8 mouse cellular contexts compared by ENCODE assay signal in genomic region chr16:10834911-10835587, GRCm38 (mm10). TPM values are rescaled to one million over a fixed set of nuclear protein-coding genes. Genes with fewer than 3 reads are reported as not detected.
DNase-seq lines count a peak whose midpoint lies in the region; ATAC-seq and TF ChIP-seq lines count a peak whose summit lies in the region.

TSS of gene Rmi2 (plus strand) at chr16:10835059.

- H3K9me3 ChIP-seq in ES-E14 (ENCODE audit: control insufficient read depth, insufficient read depth, low read depth, low read length), result no peaks in the 10 kb centered on the region
- H3K9me3 ChIP-seq in forebrain, embryonic 15.5 days, result no peaks in the 10 kb centered on the region
- no peaks in the 10 kb centered on the region for H3K9me3 ChIP-seq in neural tube, embryonic 14.5 days (ENCODE audit: control insufficient read depth, low read length)

- under 1% methylated on average over 64 of the region's 69 CpGs for WGBS in forebrain, embryonic 15.5 days
- under 1% methylated on average over 48 of the region's 69 CpGs for WGBS in neural tube, embryonic 14.5 days

- H3K4me1 ChIP-seq in ES-E14 (ENCODE audit: control insufficient read depth in 2 of 2, insufficient read depth in 2 of 2, low read length in 2 of 2, poor library complexity in 1 of 2), result peaks cover 2 to 4% of the 10 kb centered on the region in 2 experiments; a peak in 2 of 4 replicates
- H3K4me1 ChIP-seq in forebrain, embryonic 15.5 days, result peaks cover 11% of the 10 kb centered on the region
- H3K4me1 ChIP-seq in neural tube, embryonic 14.5 days (ENCODE audit: control insufficient read depth, insufficient read depth, low read length), result no peaks in the 10 kb centered on the region
- H3K4me1 ChIP-seq in testis, adult 2 months (ENCODE audit: control insufficient read depth, insufficient read depth, low read length), result peaks cover 5% of the 10 kb centered on the region; the same call in 1 of the 2 replicates

- H3K4me3 ChIP-seq in ES-E14 (ENCODE audit: insufficient read depth in 1 of 2, low read depth in 1 of 2, low read length in 2 of 2, poor library complexity in 1 of 2, severe bottlenecking in 1 of 2), result peak within 1 kb of the TSS; percentile 65 to 95
- H3K4me3 ChIP-seq in forebrain, embryonic 15.5 days, result peak within 1 kb of the TSS; percentile 83
- H3K4me3 ChIP-seq in neural tube, embryonic 14.5 days (ENCODE audit: low read depth, low read length), result peak within 1 kb of the TSS; percentile 68
- H3K4me3 ChIP-seq in testis, adult 2 months (ENCODE audit: control insufficient read depth, low read depth, low read length), result peak within 1 kb of the TSS; percentile 79

- peaks cover 4% of the 10 kb centered on the region; the same call in 1 of the 2 replicates for H3K27me3 ChIP-seq in forebrain, embryonic 15.5 days
- H3K27me3 ChIP-seq in neural tube, embryonic 14.5 days (ENCODE audit: control insufficient read depth, insufficient read depth, low read length), result no peaks in the 10 kb centered on the region
- no peaks in the 10 kb centered on the region for H3K27me3 ChIP-seq in testis, adult 2 months (ENCODE audit: control insufficient read depth, insufficient read depth, low read length)

- peak within 1 kb of the TSS; percentile 90 for H3K27ac ChIP-seq in ES-E14 (ENCODE audit: insufficient read depth, low read depth, low read length, poor library complexity, severe bottlenecking)
- no peak within 1 kb of the TSS for H3K27ac ChIP-seq in forebrain, embryonic 15.5 days (replicated peaks)
- H3K27ac ChIP-seq in neural tube, embryonic 14.5 days (ENCODE audit: low read depth, low read length), result no peak within 1 kb of the TSS
- peak within 1 kb of the TSS; percentile 74 for H3K27ac ChIP-seq in testis, adult 2 months (ENCODE audit: control insufficient read depth, insufficient read depth, low read depth, low read length)

- intact Hi-C loops in heart, postnatal 25 days (cut with DNase I), result no loop called here

- in situ Hi-C loops in ES-E14 (cut with MboI; ENCODE audit: low sequenced_read_pairs in 2 of 2, unreplicated experiment in 2 of 2), result no loop called here

- peak; percentile 97 for ATAC-seq in forebrain, embryonic 15.5 days (replicated peaks)
- ATAC-seq in neural tube, embryonic 14.5 days (ENCODE audit: low read depth), result peak; percentile 96

- DNase-seq in ES-E14 (ENCODE audit: low read depth, low spot score), result peak; percentile 69
- DNase-seq in cerebellum, adult 11 months, result peak; percentile 84
- peak; percentile 76 for DNase-seq in heart, postnatal 25 days (ENCODE audit: low spot score)
- DNase-seq in layer of hippocampus, adult 18-20 months (ENCODE audit: low spot score in 2 of 2), result peak; percentile 71 to 82
- peak; percentile 87 for DNase-seq in lung, adult 18-20 months

- peak within 1 kb of the TSS; percentile 77 for H3K4me2 ChIP-seq in forebrain, embryonic 15.5 days (replicated peaks)
- peak within 1 kb of the TSS; percentile 95 for H3K4me2 ChIP-seq in neural tube, embryonic 14.5 days (ENCODE audit: low read depth, low read length)

- TF ChIP-seq CTCF in testis, adult 2 months (IDR thresholded peaks at IDR 0.05; ENCODE audit: control insufficient read depth, insufficient read depth, insufficient replicate concordance, low read depth, low read length), result no peak

- H3K36me3 ChIP-seq in ES-E14 (ENCODE audit: control insufficient read depth, insufficient read depth, low read length, poor library complexity, severe bottlenecking), result no peaks in the 10 kb centered on the region
- H3K36me3 ChIP-seq in forebrain, embryonic 15.5 days, result no peaks in the 10 kb centered on the region
- H3K36me3 ChIP-seq in neural tube, embryonic 14.5 days (ENCODE audit: control insufficient read depth, insufficient read depth, low read length), result no peaks in the 10 kb centered on the region
- no peaks in the 10 kb centered on the region for H3K36me3 ChIP-seq in testis, adult 2 months (ENCODE audit: control insufficient read depth, insufficient read depth, low read length)

- H3K9ac ChIP-seq in ES-E14 (ENCODE audit: insufficient read depth, low read depth, low read length, poor library complexity, severe bottlenecking), result peak within 1 kb of the TSS; percentile 95
- peak within 1 kb of the TSS; percentile 52 for H3K9ac ChIP-seq in forebrain, embryonic 15.5 days (replicated peaks)
- peak within 1 kb of the TSS; percentile 37; the same call in 1 of the 2 replicates for H3K9ac ChIP-seq in neural tube, embryonic 14.5 days (replicated peaks; ENCODE audit: low read depth, low read length)

- peak; percentile 59; the same call in 1 of the 2 replicates for TF ChIP-seq POLR2A in testis, adult 2 months (IDR thresholded peaks at IDR 0.05; ENCODE audit: control insufficient read depth, low read depth, low read length)

TF ChIP-seq in ES-E14, 5 proteins besides CTCF, POLR2A, EP300 and RAD21:
- TF ChIP-seq MAFK (IDR thresholded peaks at IDR 0.05; ENCODE audit: insufficient read depth, low read depth, low read length) (no peak), ZNF384 (IDR thresholded peaks at IDR 0.05; ENCODE audit: low read depth, low read length) (no peak), ZC3H11A (IDR thresholded peaks at IDR 0.05; ENCODE audit: borderline replicate concordance, low read depth, low read length) (no peak), HCFC1 (IDR thresholded peaks at IDR 0.05; ENCODE audit: borderline replicate concordance, insufficient read depth, low read length) (no peak; the same call in 1 of the 2 replicates), CHD2 (IDR thresholded peaks at IDR 0.05; ENCODE audit: low read depth, low read length) (no peak)

RNA-seq across cellular contexts. Expression of gene Rmi2, which starts in this region (rescaled TPM):
- 2.9 and 3.3 TPM in 2 replicates for total RNA-seq in ES-E14 (2012; rRNA removed)
- 0.94 and 1.5 TPM in 2 replicates for polyA plus RNA-seq in forebrain, embryonic 15.5 days (2015; fragmentation: Nextera tagmentation; extraction: Ambion mirVana)
- total RNA-seq in heart, postnatal 25 days (2021), result under 1 TPM; 0.56 to 0.62 TPM
- total RNA-seq in layer of hippocampus, adult 18-20 months (2021), result not detected
- polyA plus RNA-seq in neural tube, embryonic 14.5 days (2014; fragmentation: Nextera tagmentation; extraction: Ambion mirVana), result 0.31 and 0.44 TPM in 2 replicates
- polyA plus RNA-seq in testis, adult 2 months (2012; rRNA removed), result 1.5 and 1.7 TPM in 2 replicates

Comparison
In these comparisons a context has a peak if more than half of its experiments do, and no peak if none do; other contexts are left out.
1. Peak in DNase-seq in heart, postnatal 25 days; RNA of the gene not detected or under 1 TPM.
2. Peak in DNase-seq in layer of hippocampus, adult 18-20 months; RNA of the gene not detected or under 1 TPM.
3. Peak in ATAC-seq, H3K4me3 ChIP-seq, H3K9ac ChIP-seq and H3K4me2 ChIP-seq in neural tube, embryonic 14.5 days; RNA of the gene not detected or under 1 TPM.
4. H3K27ac ChIP-seq: peak in ES-E14 (single experiment) and testis, adult 2 months (single experiment); none in forebrain, embryonic 15.5 days (single experiment) and neural tube, embryonic 14.5 days (single experiment).
5. H3K9ac ChIP-seq: peak in every context shown above with its lines; median percentile 95 in ES-E14; 52 in forebrain, embryonic 15.5 days; 37 in neural tube, embryonic 14.5 days.
6. Peak in every context shown above with its lines, with median percentiles within 50 percentile points of each other: DNase-seq and H3K4me3 ChIP-seq.